Mouse (Mus musculus) lung, embryonic 14.5 days (tissue): Measurements from ENCODE around the gene 1700025B11Rik. TPM values are rescaled to one million over a fixed set of nuclear protein-coding genes. Genes with fewer than 3 reads are reported as not detected.

Source experiments
- ATAC-seq: fragments of 200-750 bp; cut with Nextera tagmentation; 2 replicates; pipeline ENCODE4 v1.8.0; 2017; ENCODE audit warnings: mild to moderate bottlenecking, moderate TSS enrichment, moderate library complexity; ENCODE audit not compliant: insufficient read depth
- DNase-seq: peaks from one replicate; pipeline ENCODE4 v3.0.0-alpha.2; 2015
- H3K27ac ChIP-seq: fragments of 300-500 bp; sonication (generic); 2 replicates; pipeline ENCODE4 v1.5.1; 2014; ENCODE audit warnings: low read depth, mild to moderate bottlenecking, moderate library complexity
- H3K27me3 ChIP-seq: fragments of 300-500 bp; sonication (generic); 2 replicates; pipeline ENCODE4 v1.6.1; 2014; ENCODE audit warnings: low read length, control low read depth; ENCODE audit not compliant: insufficient read depth
- H3K36me3 ChIP-seq: fragments of 300-500 bp; sonication (generic); 2 replicates; pipeline ENCODE4 v1.6.1; 2014; ENCODE audit warnings: control low read depth; ENCODE audit not compliant: insufficient read depth
- H3K4me1 ChIP-seq: fragments of 300-500 bp; sonication (generic); 2 replicates; pipeline ENCODE4 v1.6.1; 2014; ENCODE audit warnings: antibody characterized with exemption, control low read depth; ENCODE audit not compliant: insufficient read depth
- H3K4me2 ChIP-seq: fragments of 300-500 bp; sonication (generic); 2 replicates; pipeline ENCODE4 v1.6.1; 2014; ENCODE audit warnings: mild to moderate bottlenecking
- H3K4me3 ChIP-seq: fragments of 300-500 bp; sonication (generic); 2 replicates; pipeline ENCODE4 v1.5.1; 2014; ENCODE audit warnings: low read depth, low read length
- H3K9ac ChIP-seq: fragments of 300-500 bp; sonication (generic); 2 replicates; pipeline ENCODE4 v1.6.1; 2014
- H3K9me3 ChIP-seq: fragments of 300-500 bp; sonication (generic); 2 replicates; pipeline ENCODE4 v1.6.1; 2016; ENCODE audit warnings: low read depth, low read length, control low read depth
- CTCF ChIP-seq: IDR thresholded peaks from 2 replicates; pipeline ENCODE4 v1.5.1; 2016; ENCODE audit warnings: antibody characterized with exemption, low read depth
- WGBS: fragments of 180-500 bp; shearing (Covaris S2); extraction: QIAGEN DNeasy Blood & Tissue Kit; methylation state at CpG from one replicate; pipeline ENCODE4 v1.1.7; 2014; 5-methylcytosine and 5-hydroxymethylcytosine counted together
- polyA plus RNA-seq: library from polyadenylated mRNA; unstranded; fragments of >200 nt; fragmentation: Nextera tagmentation; extraction: Ambion mirVana; gene quantifications from 2 replicates; pipeline ENCODE4 v1.2.1, GENCODE M21; 2014

1700025B11Rik gene
- polyA plus RNA-seq: not detected in 2 replicates

DNA sequence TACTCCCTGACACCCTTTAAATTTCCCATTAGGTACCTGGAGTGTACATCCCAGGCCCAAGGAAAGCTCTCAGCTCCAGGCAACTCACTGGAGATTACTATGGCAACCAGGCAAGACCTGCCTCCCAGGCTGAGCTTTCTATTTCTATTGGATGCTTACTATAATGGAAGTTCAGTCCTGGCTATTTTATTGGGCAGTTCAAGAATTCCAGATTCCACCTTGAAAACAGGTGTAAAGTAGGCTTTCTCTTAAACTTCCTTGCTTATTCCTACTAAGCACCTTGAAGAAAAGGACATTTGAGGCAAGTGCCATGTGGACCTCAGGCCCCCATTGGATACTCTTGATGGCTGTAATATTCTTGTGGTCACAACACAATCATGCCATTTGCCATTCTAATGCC lies at the start of gene 1700025B11Rik:
TSS of gene 1700025B11Rik (minus strand) at position 101 of the 400 bp plus-strand sequence.
- H3K27ac ChIP-seq: no peak within 1 kb of the TSS
- H3K36me3 ChIP-seq: no peaks in the 10 kb centered on the region
- H3K9me3 ChIP-seq: no peaks in the 10 kb centered on the region
- no peak within 1 kb of the TSS for H3K9ac ChIP-seq
- H3K4me3 ChIP-seq: no peak within 1 kb of the TSS
- no peaks in the 10 kb centered on the region for H3K27me3 ChIP-seq
- no peak for TF ChIP-seq CTCF
- H3K4me2 ChIP-seq: no peak within 1 kb of the TSS
- no peaks in the 10 kb centered on the region for H3K4me1 ChIP-seq
- no peak for DNase-seq
- ATAC-seq: no peak

DNA sequence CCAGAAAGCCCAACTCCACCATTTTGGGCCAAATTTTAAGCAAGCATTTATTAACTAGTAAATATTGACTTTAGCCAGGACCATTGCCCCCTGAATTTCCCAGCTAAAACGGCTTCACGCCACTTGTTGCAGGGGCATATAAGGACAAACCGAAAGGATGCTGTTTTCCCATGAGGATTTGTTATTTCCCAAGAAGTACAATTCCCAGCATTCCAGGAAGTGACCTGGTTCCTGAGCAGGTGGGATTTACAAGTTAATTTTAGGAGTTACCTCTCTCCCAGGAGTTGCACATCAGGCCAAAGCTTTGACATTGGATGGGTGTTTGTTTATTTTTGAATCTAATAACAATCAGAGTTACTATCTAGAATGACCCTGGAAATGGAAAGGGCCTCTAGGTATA lies 44.4 kb upstream of the 1700025B11Rik start:
- no peak for TF ChIP-seq CTCF
- Histone ChIP-seq H3K4me2 (no peak overlapping the region), H3K4me1 (no peaks in the 10 kb centered on the region), H3K27me3 (no peaks in the 10 kb centered on the region), H3K4me3 (no peak overlapping the region), H3K9me3 (no peaks in the 10 kb centered on the region), H3K36me3 (no peaks in the 10 kb centered on the region), H3K27ac (no peak overlapping the region), H3K9ac (no peak overlapping the region)
- DNase-seq: no peak
- 90% methylated on average over 3 of the region's 3 CpGs for WGBS
- no peak for ATAC-seq

DNA sequence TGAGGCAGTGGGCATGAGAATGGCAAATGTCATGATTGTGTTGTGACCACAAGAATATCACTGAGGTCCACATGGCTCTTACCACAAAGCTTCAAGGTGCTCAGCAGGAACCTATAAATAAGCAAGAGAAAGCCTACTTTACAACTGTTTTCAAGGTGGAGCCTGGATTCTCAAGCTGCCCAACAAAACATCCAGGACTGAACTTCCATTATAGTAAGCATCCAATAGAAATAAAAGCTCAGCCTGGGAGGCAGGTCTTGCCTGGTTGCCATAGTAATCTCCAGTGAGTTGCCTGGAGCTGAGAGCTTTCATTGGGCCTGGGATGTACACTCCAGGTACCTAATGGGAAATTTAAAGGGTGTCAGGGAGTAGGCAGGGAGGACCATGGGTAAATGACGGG lies 37.3 kb upstream of the 1700025B11Rik start, which contains the start of gene Gm36245:
TSS of gene Gm36245 (plus strand) at position 301 of the 400 bp plus-strand sequence.
- no peaks in the 10 kb centered on the region for H3K36me3 ChIP-seq
- no peak within 1 kb of the TSS for H3K9ac ChIP-seq
- no peak for TF ChIP-seq CTCF
- H3K4me3 ChIP-seq: no peak within 1 kb of the TSS
- ATAC-seq: no peak
- H3K27ac ChIP-seq: no peak within 1 kb of the TSS
- H3K9me3 ChIP-seq: no peaks in the 10 kb centered on the region
- WGBS: 67% methylated on average over 1 of the region's 1 CpGs
- no peak for DNase-seq
- H3K4me1 ChIP-seq: no peaks in the 10 kb centered on the region
- no peaks in the 10 kb centered on the region for H3K27me3 ChIP-seq
- no peak within 1 kb of the TSS for H3K4me2 ChIP-seq

DNA sequence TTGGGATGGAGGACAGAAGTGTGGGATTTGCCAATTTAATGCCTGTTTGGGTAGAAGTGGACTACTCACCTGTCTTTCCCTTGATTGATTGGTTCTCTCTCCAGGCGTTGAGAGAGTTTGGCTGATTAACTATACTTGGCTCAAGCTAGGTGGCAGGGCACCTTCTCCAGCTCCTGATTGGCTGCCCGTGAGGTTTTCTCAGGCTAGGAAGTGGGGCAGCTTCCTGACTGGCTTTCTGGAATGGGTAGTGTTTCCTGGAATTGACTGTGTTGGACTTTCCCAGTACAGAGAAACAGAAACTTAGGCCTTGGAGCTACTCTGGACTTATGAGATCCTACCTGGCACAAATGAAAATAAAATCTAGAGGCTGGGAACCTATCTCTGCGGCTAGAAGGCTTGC lies 36.7 kb upstream of the 1700025B11Rik start:
- TF ChIP-seq CTCF: no peak
- Histone ChIP-seq H3K9ac (no peak overlapping the region), H3K27ac (no peak overlapping the region), H3K4me2 (no peak overlapping the region), H3K4me1 (no peaks in the 10 kb centered on the region), H3K4me3 (no peak overlapping the region), H3K9me3 (no peaks in the 10 kb centered on the region), H3K36me3 (no peaks in the 10 kb centered on the region), H3K27me3 (no peaks in the 10 kb centered on the region)
- peak; percentile 16 for DNase-seq
- 51% methylated on average over 3 of the region's 3 CpGs for WGBS
- ATAC-seq: no peak

DNA sequence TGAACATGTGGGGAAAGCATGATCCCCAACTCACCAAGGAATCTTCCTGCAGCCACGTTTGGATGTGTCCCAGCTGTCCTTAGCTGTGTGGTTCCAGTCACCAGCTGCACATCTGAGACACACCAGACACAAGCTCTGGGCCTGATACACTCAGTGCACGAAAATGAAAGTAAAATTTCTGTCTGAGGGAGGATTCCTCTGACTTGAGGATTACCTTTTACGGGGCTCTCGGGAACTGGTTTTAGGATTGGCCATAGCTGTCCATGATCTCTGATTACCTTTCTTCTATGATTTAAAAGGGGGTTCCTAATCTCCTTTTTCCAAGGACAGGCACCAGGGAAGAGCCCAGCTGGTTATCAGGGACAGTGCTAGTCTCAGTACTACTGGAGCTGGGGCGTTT lies 34.3 kb upstream of the 1700025B11Rik start, which contains the start of gene Apol10b:
TSS of gene Apol10b (minus strand) at position 165 of the 400 bp plus-strand sequence.
- 45% methylated on average over 5 of the region's 5 CpGs for whole genome bisulfite sequencing
- no peak within 1 kb of the TSS for H3K27ac ChIP-seq
- H3K9ac ChIP-seq: no peak within 1 kb of the TSS

DNA sequence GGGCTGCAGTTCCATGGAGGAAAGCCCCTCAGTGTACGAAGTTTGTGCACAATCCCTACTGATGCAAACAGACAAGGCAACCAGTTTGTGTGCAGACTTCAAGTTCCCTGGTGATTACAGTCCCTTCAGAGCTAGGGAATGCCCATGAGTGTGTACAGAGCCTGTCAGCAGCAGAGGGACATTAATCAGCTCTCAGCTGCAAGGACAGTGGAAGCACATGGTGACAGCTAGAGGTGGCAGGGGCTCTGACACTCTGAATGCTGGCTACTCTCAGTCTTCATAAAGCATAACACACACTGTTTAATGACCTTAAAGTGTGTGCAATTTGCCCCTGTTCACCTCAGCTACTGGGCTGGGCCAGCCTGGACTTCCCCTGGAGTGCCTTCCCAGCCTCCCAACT lies 31.9 kb upstream of the 1700025B11Rik start:
- WGBS: 22% methylated on average over 1 of the region's 1 CpGs
- ATAC-seq (no peak), DNase-seq (peak; percentile 5)
- Histone ChIP-seq H3K27ac (no peak overlapping the region), H3K36me3 (no peaks in the 10 kb centered on the region), H3K27me3 (no peaks in the 10 kb centered on the region), H3K4me1 (no peaks in the 10 kb centered on the region), H3K4me3 (no peak overlapping the region), H3K9ac (no peak overlapping the region), H3K4me2 (no peak overlapping the region), H3K9me3 (no peaks in the 10 kb centered on the region)
- no peak for TF ChIP-seq CTCF

More for the DNA sequence above, 34.3 kb upstream of the 1700025B11Rik start, which contains the start of gene Apol10b:
- Histone ChIP-seq H3K4me2 (no peak within 1 kb of the TSS), H3K4me1 (no peaks in the 10 kb centered on the region), H3K4me3 (no peak within 1 kb of the TSS), H3K36me3 (no peaks in the 10 kb centered on the region), H3K9me3 (no peaks in the 10 kb centered on the region), H3K27me3 (no peaks in the 10 kb centered on the region)
- DNase-seq: no peak
- no peak for TF ChIP-seq CTCF
- ATAC-seq: no peak

DNA sequence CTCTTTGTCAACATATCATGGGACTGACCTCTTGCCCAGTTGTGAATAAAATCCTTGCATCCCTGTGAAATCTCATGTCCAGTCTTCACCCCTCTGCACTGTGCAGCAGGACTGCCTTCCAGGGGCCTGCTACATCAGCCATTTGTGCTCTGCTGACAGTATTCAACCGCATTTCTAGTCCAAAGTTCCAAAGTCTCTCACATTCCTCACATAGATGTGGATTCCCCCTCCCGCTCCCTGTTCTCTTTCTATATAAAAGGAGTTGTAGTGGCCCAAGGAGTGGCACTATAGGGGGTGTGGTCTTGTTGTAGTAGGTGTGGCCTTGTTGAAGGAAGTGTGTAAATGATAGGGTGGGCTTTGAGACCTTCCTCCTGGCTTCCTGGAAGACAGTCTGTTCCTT lies 29.2 kb upstream of the 1700025B11Rik start:
- Histone ChIP-seq H3K4me1 (no peaks in the 10 kb centered on the region), H3K36me3 (no peaks in the 10 kb centered on the region), H3K27me3 (no peaks in the 10 kb centered on the region), H3K9me3 (no peaks in the 10 kb centered on the region), H3K27ac (no peak overlapping the region), H3K4me3 (no peak overlapping the region), H3K4me2 (no peak overlapping the region), H3K9ac (no peak overlapping the region)
- no peak for TF ChIP-seq CTCF
- ATAC-seq: no peak
- peak; percentile 2 for DNase-seq
- WGBS: 53% methylated on average over 2 of the region's 2 CpGs

DNA sequence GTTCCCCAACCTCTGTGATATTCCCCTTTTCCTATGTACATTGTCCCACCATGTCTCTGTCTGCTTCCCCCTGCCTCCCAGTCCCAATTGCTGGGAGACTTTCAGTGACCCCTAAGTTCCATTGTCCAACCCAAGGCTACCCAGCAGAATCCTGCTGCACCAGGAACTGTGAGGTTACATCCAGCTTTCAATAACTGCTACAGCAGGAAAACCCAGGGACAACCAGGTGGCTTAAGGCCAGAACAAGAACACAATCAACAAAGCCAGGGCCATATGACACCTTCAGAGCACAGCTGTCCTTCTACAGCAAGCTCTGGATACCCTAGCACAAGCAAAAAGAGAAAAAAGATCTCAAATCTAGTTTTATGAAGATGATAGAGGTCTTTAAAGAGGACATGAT lies 27.3 kb upstream of the 1700025B11Rik start:
- Histone ChIP-seq H3K27me3 (no peaks in the 10 kb centered on the region), H3K9me3 (no peaks in the 10 kb centered on the region; the same call in 1 of the 2 replicates), H3K4me1 (no peaks in the 10 kb centered on the region), H3K27ac (no peak overlapping the region), H3K4me3 (no peak overlapping the region), H3K36me3 (no peaks in the 10 kb centered on the region), H3K9ac (no peak overlapping the region), H3K4me2 (no peak overlapping the region)
- TF ChIP-seq CTCF: no peak
- ATAC-seq: no peak
- DNase-seq: no peak
